In genomic region chr16:44589506-44589905, GRCm38 (mm10) we compare ENCODE assay signal across 16 mouse cellular contexts. TPM values are rescaled to one million over a fixed set of nuclear protein-coding genes. Genes with fewer than 3 reads are reported as not detected.
DNase-seq lines count a peak whose midpoint lies in the region; ATAC-seq and TF ChIP-seq lines count a peak whose summit lies in the region.
"Had no signal": no experiment of that assay in that cellular context is flagged by ENCODE, and none has a peak within 500 bp of the region (broad histone marks: within the 10 kb centered on the region; RNA-seq: fewer than 3 reads in every experiment).

No protein-coding gene starts in this region.

- DNase-seq in cerebellum, adult 9-10 months, result peak; percentile 64
- DNase-seq in cerebellum, adult 9-11 months, result no peak
- no peak for DNase-seq in forebrain, postnatal 0 days
- DNase-seq in brain, adult 2 months (ENCODE audit: low read depth, low spot score), result peak; percentile 64
- DNase-seq in right cerebral cortex, postnatal 4 days, result no peak
- DNase-seq: adrenal gland, adult 2 months; adrenal gland, postnatal 10 days; adrenal gland, postnatal 25 days; cerebellum, adult 11-12 months; cerebellum, adult 8-10 months; cerebellum, postnatal 14 days had no signal

- no peaks in the 10 kb centered on the region for H3K9me3 ChIP-seq in forebrain, embryonic 16.5 days (ENCODE audit: control insufficient read depth, low read length)
- no peaks in the 10 kb centered on the region for H3K9me3 ChIP-seq in forebrain, postnatal 0 days (ENCODE audit: low read length)
- H3K9me3 ChIP-seq: embryonic facial prominence, embryonic 12.5 days; forebrain, embryonic 13.5 days had no signal

- no peaks in the 10 kb centered on the region for H3K36me3 ChIP-seq in forebrain, embryonic 16.5 days (ENCODE audit: control insufficient read depth, insufficient read depth)
- no peaks in the 10 kb centered on the region for H3K36me3 ChIP-seq in forebrain, postnatal 0 days (ENCODE audit: insufficient read depth)
- H3K36me3 ChIP-seq: embryonic facial prominence, embryonic 10.5 days; embryonic facial prominence, embryonic 12.5 days had no signal

- H3K9ac ChIP-seq in forebrain, embryonic 16.5 days (replicated peaks; ENCODE audit: low read depth, low read length), result no peak overlapping the region
- H3K9ac ChIP-seq in forebrain, postnatal 0 days, result no peak overlapping the region
- H3K9ac ChIP-seq: embryonic facial prominence, embryonic 12.5 days; forebrain, embryonic 13.5 days had no signal

- ATAC-seq in forebrain, embryonic 16.5 days, result 0 out of 2 replicates have a peak, but pooled peaks have one; percentile 23
- ATAC-seq in forebrain, postnatal 0 days, result no peak
- ATAC-seq: forebrain, embryonic 13.5 days had no signal

- 56% methylated on average over 1 of the region's 1 CpGs for WGBS in forebrain, embryonic 16.5 days
- 53% methylated on average over 1 of the region's 1 CpGs for whole genome bisulfite sequencing in forebrain, postnatal 0 days

- no peak overlapping the region for H3K4me3 ChIP-seq in forebrain, embryonic 16.5 days (replicated peaks; ENCODE audit: low read length)
- H3K4me3 ChIP-seq in forebrain, postnatal 0 days (ENCODE audit: low read depth, low read length), result no peak overlapping the region
- H3K4me3 ChIP-seq: embryonic facial prominence, embryonic 10.5 days; embryonic facial prominence, embryonic 12.5 days; forebrain, embryonic 13.5 days had no signal

- no peak overlapping the region for H3K4me2 ChIP-seq in forebrain, embryonic 16.5 days (ENCODE audit: low read length)
- H3K4me2 ChIP-seq in forebrain, postnatal 0 days (ENCODE audit: low read depth), result no peak overlapping the region
- H3K4me2 ChIP-seq: embryonic facial prominence, embryonic 12.5 days; forebrain, embryonic 13.5 days had no signal

- no peak overlapping the region; the same call in 1 of the 2 replicates for H3K27ac ChIP-seq in forebrain, embryonic 16.5 days (ENCODE audit: low read length)
- H3K27ac ChIP-seq in forebrain, postnatal 0 days (ENCODE audit: low read depth, low read length), result no peak overlapping the region
- H3K27ac ChIP-seq: embryonic facial prominence, embryonic 10.5 days; embryonic facial prominence, embryonic 12.5 days; forebrain, embryonic 13.5 days had no signal

- no peaks in the 10 kb centered on the region for H3K27me3 ChIP-seq in forebrain, embryonic 16.5 days (replicated peaks; ENCODE audit: control insufficient read depth, insufficient read depth, low read length)
- H3K27me3 ChIP-seq in forebrain, postnatal 0 days (ENCODE audit: insufficient read depth, low read length), result no peaks in the 10 kb centered on the region
- H3K27me3 ChIP-seq: embryonic facial prominence, embryonic 12.5 days had no signal

- no peaks in the 10 kb centered on the region for H3K4me1 ChIP-seq in forebrain, embryonic 16.5 days (replicated peaks; ENCODE audit: control insufficient read depth, insufficient read depth, low read length)
- H3K4me1 ChIP-seq in forebrain, postnatal 0 days (ENCODE audit: insufficient read depth), result no peaks in the 10 kb centered on the region
- H3K4me1 ChIP-seq: embryonic facial prominence, embryonic 10.5 days; embryonic facial prominence, embryonic 12.5 days; forebrain, embryonic 13.5 days had no signal

- no peak for TF ChIP-seq CTCF in forebrain, postnatal 0 days (IDR thresholded peaks at IDR 0.05; ENCODE audit: low read depth)

RNA-seq across cellular contexts. Expression of gene Boc, which starts 30.8 kb away (rescaled TPM):
- 15.2 and 17.6 TPM in 2 replicates for polyA plus RNA-seq in forebrain, embryonic 16.5 days (2015; fragmentation: Nextera tagmentation; extraction: Ambion mirVana)
- 12.3 TPM in 2 replicates for total RNA-seq in forebrain, postnatal 0 days (2014; rRNA removed)
- 2.8 and 3.5 TPM in 2 replicates for polyA plus RNA-seq in forebrain, postnatal 0 days (2015; fragmentation: Nextera tagmentation; extraction: Ambion mirVana)
- total RNA-seq: MEL had no signal

Comparison
In these comparisons a context has a peak if more than half of its experiments do, and no peak if none do; other contexts are left out.
1. DNase-seq: peak in cerebellum, adult 9-10 months (single experiment) and brain, adult 2 months (single experiment); none in cerebellum, adult 9-11 months (single experiment), forebrain, postnatal 0 days (single experiment) and right cerebral cortex, postnatal 4 days (single experiment).